Mouse (Mus musculus) cortical plate, adult 2 months (tissue): ENCODE results near the gene Tango2.

Experiments
- CTCF ChIP-seq: fragments of 200-500 bp; IDR thresholded peaks from 2 replicates; pipeline ENCODE4 v1.5.1; 2011; ENCODE audit warnings: mild to moderate bottlenecking, control low read depth, low read length; ENCODE audit not compliant: insufficient read depth; ENCODE audit errors: extremely low read depth
- POLR2A ChIP-seq: fragments of 200-500 bp; IDR thresholded peaks from 2 replicates; pipeline ENCODE4 v1.6.1; 2011; ENCODE audit warnings: mild to moderate bottlenecking, low read length, control low read depth; ENCODE audit not compliant: insufficient read depth; ENCODE audit errors: extremely low read depth

GRCm38 (mm10) chr16:18392469-18393426 lies 44.8 kb upstream of the Tango2 start:
- TF ChIP-seq CTCF (0 out of 2 replicates have a peak, but pooled peaks have one; percentile 9), POLR2A (peak; percentile 34; the same call in 1 of the 2 replicates)
